Mouse (Mus musculus) C2C12 (cell line): ENCODE measurements at regions not wholly inside any gene's neighbourhood (a gene's known extent, or its start where the extent isn't known, plus 50 kb on each side); places are given as distances from the start of the nearest gene placed in this dataset.

Experiments used
- CEBPB ChIP-seq: IDR thresholded peaks from one replicate; pipeline ENCODE4 v1.6.1; 2011; ENCODE audit warnings: low read depth, mild to moderate bottlenecking, control low read depth, moderate library complexity
- CTCF ChIP-seq: IDR thresholded peaks from one replicate; pipeline ENCODE4 v1.5.1; 2011; ENCODE audit not compliant: control insufficient read depth, insufficient read depth, insufficient read length
- FOSL1 ChIP-seq: IDR thresholded peaks from one replicate; pipeline ENCODE4 v1.8.0; 2011; ENCODE audit warnings: mild to moderate bottlenecking, low read length; ENCODE audit not compliant: poor library complexity, insufficient read depth, severe bottlenecking
- MAX ChIP-seq: IDR thresholded peaks from one replicate; pipeline ENCODE4 v1.6.1; 2011; ENCODE audit warnings: mild to moderate bottlenecking, control low read depth
- MYOD1 ChIP-seq: IDR thresholded peaks from one replicate; pipeline ENCODE4 v1.6.1; 2011; ENCODE audit warnings: low read depth; ENCODE audit not compliant: control insufficient read depth, insufficient read length
- MYOG ChIP-seq: IDR thresholded peaks from one replicate; pipeline ENCODE4 v1.6.1; 2011; ENCODE audit not compliant: control insufficient read depth, insufficient read length; ENCODE audit errors: extremely low read depth
- USF1 ChIP-seq: IDR thresholded peaks from one replicate; pipeline ENCODE4 v1.6.1; 2011; ENCODE audit warnings: low read depth, mild to moderate bottlenecking, control low read depth, moderate library complexity

DNA sequence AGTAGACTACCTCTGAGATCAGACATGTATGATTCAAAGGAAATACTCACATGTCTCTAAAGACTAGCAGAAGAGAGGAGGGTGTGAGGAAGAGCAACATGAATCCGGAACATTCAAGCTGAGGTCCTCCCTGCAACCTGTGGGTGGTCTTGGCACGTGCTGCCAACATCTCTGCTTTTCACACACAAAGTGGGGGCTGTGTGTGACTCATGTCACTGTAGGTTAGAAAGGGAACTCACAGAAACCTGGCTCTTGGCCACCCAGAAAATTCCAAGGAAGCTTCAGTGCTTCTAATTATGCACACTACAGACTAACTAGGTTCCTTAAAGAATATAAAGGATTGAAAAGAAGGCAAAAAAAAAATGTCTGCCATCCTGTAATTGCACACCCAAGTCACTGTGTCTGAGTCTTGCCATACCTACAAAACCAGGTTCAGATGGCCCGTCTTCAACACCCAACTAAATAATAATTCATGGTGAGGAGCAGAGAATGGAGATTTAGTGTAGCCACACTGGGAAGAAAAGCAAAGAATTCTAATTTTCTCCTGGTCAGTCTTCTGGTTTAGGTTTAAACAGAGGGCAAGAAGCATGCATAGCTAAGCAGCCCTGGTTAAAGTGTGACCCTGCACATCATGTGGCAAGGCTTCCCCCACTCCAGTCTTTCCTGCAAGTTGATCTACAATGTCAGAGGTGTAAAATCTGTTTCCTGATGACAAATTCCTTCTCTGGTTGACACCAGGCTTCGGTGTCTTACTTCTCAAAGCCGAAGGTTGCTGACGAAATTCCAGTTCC is 673.8 kb upstream of the Arpp21 start:
- TF ChIP-seq CTCF: no peak
- TF ChIP-seq CEBPB: no peak
- TF ChIP-seq MAX: no peak
- no peak for TF ChIP-seq MYOG
- no peak for TF ChIP-seq MYOD1
- no peak for TF ChIP-seq USF1
- TF ChIP-seq FOSL1: no peak
